Mouse (Mus musculus): ENCODE data around the gene Fer1l4.

Gene Fer1l4

GRCm38 (mm10) chr2:156007888-156008532 lies 44.7 kb downstream of the Fer1l4 start, which contains the start of the genes 6430550D23Rik and Ergic3:
6430550D23Rik (minus strand) TSS chr2:156007977.
Ergic3 (plus strand) TSS chr2:156008045.
- in situ Hi-C loops (cut with MboI; ENCODE audit: low sequenced_read_pairs): no loop called here

DNA sequence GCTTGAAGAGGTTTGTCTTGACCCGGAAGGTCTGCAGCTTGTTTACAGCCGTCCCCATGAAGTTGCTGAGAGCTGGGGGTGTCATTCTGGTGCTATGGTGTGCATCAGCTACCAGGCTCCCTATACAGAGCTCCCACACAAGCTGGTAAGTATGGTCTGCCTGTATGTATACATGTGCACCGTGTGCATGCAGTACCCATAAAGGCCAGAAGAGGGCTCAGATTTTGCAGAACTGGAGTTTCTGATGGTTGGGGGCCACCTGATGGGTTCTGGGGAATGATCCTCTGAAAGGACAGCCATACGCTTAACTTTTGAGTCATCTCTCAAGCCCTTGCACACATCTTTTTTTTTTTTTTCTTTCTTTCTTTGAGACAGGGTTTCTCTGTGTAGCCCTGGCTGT lies 47.4 kb downstream of the Fer1l4 start:
- in situ Hi-C loops (cut with MboI; ENCODE audit: low sequenced_read_pairs): no loop called here

DNA sequence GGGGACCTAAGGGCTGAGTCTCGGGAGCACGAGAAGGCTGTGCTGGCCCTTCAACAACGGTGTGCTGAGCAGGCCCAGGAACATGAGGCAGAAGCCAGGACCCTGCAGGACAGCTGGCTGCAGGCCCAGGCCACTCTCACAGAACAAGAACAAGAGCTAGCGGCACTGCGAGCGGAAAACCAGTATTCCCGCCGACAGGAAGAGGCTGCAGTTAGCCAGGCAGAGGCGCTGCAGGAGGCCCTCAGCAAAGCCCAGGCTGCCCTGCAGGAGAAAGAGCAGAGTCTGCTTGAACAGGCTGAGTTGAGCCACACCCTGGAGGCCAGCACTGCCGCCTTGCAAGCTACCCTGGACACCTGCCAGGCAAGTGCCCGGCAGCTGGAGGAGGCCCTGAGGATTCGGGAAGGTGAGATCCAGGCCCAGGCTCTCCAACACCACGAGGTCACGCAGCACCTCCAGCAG lies 60.9 kb downstream of the Fer1l4 start:
- in situ Hi-C loops (cut with MboI; ENCODE audit: low sequenced_read_pairs): no loop called here

GRCm38 (mm10) chr2:155991151-155991550 lies 61.6 kb downstream of the Fer1l4 start:
- in situ Hi-C loops (cut with MboI; ENCODE audit: low sequenced_read_pairs): no loop called here

DNA sequence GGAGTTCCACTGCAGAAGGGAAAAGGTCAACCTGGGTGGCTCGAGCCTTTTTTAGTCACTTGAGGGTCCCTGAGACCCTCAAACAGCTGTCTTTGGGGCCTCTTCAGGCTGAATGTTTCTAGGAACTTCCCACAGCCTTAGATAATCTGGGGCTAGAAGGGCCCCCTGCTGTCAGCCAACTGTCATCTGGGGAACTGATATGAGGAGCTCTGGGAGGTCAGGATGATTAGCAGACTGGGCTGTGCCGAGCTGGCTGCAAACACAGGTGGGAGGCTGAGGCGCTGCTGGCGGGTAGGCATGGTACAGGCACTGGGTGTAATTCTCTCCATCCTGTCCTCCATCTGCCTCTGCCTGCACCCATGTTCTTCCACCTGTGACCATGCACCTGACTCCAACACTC lies 63.7 kb downstream of the Fer1l4 start:
- in situ Hi-C loops (cut with MboI; ENCODE audit: low sequenced_read_pairs): no loop called here

- in situ Hi-C loops (cut with MboI; ENCODE audit: low sequenced_read_pairs): no loop called here
Measured at GRCm38 (mm10) chr2:155987131-155987530, 65.6 kb downstream of the Fer1l4 start.

DNA sequence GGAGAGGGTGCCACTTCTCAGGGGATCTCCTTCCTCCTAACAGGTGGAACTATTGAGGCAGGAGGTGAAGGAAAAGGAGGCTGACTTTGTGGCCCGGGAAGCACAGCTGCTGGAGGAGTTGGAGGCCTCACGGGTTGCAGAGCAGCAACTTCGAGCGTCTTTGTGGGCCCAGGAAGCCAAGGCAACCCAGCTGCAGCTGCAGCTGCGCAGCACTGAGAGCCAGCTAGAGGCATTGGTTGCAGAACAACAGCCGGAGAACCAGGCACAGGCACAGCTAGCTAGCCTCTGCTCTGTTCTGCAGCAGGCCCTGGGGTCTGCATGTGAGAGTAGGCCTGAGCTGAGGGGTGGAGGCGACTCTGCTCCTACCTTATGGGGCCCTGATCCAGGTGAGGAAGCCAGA lies 67.0 kb downstream of the Fer1l4 start:
- in situ Hi-C loops (cut with MboI; ENCODE audit: low sequenced_read_pairs): no loop called here

- in situ Hi-C loops (cut with MboI; ENCODE audit: low sequenced_read_pairs): no loop called here
Measured at GRCm38 (mm10) chr2:155979328-155979991, 73.3 kb downstream of the Fer1l4 start.

- in situ Hi-C loops (cut with MboI; ENCODE audit: low sequenced_read_pairs): no loop called here
Measured at GRCm38 (mm10) chr2:155974087-155974731, 78.5 kb downstream of the Fer1l4 start.

GRCm38 (mm10) chr2:155973348-155973747 lies 79.4 kb downstream of the Fer1l4 start:
- in situ Hi-C loops (cut with MboI; ENCODE audit: low sequenced_read_pairs): no loop called here

Measured in CH12F3 (cell line).